Mouse (Mus musculus): ENCODE measurements around the gene Gm13090.

- TF ChIP-seq POLR2A (IDR thresholded peaks at IDR 0.05; ENCODE audit: borderline replicate concordance, extremely low read depth, low read depth, low read length), result no peak
- TF ChIP-seq CTCF (IDR thresholded peaks at IDR 0.05; ENCODE audit: insufficient read depth, low read length), result no peak
Observed at GRCm38 (mm10) chr4:151083027-151083426, 6.3 kb upstream of the Gm13090 start.

Data from lung, adult 2 months (tissue).